Mouse (Mus musculus): Measurements from ENCODE around the gene Eefsec.

Eefsec gene

GRCm38 (mm10) chr6:88431202-88431601, 15.1 kb downstream of the Eefsec start:
- intact Hi-C loops (cut with DNase I), result loop anchor here (5.0 kb wide), 2 partner anchors 244 to 319 kb away; no protein-coding TSS in a partner anchor

DNA sequence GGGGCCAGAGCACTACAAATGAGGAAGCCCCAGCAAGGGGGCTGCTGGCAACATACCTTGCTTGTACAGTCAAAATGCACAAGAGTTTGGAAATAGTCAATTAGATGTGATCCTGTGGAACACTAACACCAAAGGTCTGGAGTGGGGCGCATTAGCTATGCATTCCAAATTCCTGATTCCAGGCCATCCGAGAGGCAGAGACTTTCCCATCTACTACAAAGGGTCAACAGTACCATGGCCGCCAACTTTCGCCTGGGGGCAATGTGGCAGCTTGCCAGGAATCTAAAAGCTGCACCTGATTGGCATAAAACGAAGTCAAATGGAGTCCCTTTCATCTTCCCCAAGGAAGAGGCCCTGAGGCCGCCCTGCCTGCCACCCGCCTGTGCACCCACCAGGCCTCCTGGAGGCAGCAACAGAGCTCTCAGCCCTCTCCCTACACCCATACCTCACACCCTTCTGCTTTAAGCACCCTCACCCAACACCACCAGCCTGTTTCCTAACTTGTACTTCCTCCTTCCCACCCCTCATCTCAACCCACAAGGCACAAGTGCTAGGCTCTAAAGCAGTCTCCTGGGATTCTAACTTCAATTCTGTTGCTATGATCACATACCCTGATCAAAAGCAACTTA, 30.1 kb downstream of the Eefsec start:
- intact Hi-C loops (cut with DNase I), result no loop called here

GRCm38 (mm10) chr6:88412604-88413003, 33.7 kb downstream of the Eefsec start:
- intact Hi-C loops (cut with DNase I), result no loop called here

DNA sequence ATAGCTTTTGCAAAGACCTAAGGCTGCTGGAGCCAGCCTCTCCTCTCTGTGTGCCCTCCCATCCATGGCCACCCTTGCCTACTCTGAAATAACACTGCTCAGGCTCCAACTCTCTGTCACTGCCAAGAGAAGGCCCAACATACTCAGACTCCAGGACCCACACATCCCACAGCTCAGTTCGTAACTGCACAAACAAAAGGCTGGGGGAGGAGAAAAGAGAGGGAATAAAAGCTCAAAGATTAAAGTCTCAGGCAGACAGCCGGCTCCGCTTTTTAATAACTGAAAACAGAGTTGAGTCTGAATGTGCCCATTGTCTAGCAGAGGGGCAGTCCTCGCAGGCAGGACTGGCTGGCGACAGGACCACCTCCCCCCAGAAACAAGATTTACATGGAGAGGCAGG, 36.8 kb downstream of the Eefsec start:
- intact Hi-C loops (cut with DNase I), result no loop called here

- intact Hi-C loops (cut with DNase I), result no loop called here
These were observed 45.9 kb downstream of the Eefsec start for GRCm38 (mm10) chr6:88400451-88400850.

GRCm38 (mm10) chr6:88397985-88398384, 48.4 kb downstream of the Eefsec start:
- intact Hi-C loops (cut with DNase I), result no loop called here

DNA sequence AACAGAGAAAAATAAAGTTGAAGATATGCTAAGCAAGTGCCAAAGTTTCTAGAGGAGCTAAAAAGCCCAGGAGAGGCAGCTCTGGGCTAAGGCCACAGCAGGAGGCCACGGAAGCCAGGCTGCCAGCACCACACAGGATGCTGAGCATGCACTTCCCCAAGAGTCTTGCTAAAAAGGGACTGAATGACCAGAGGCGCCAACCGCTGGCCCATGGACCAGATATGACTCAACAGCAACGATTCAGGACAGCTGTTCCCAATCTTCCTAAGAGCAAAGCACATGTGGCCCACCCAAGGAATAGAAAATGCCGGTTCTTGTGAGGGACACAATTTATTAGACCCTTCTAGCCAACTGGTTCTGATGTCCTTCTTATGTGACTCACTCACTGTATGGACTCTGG, 57.4 kb downstream of the Eefsec start:
- intact Hi-C loops (cut with DNase I), result no loop called here

- intact Hi-C loops (cut with DNase I), result no loop called here
These were observed 58.3 kb downstream of the Eefsec start for GRCm38 (mm10) chr6:88387836-88388724.

DNA sequence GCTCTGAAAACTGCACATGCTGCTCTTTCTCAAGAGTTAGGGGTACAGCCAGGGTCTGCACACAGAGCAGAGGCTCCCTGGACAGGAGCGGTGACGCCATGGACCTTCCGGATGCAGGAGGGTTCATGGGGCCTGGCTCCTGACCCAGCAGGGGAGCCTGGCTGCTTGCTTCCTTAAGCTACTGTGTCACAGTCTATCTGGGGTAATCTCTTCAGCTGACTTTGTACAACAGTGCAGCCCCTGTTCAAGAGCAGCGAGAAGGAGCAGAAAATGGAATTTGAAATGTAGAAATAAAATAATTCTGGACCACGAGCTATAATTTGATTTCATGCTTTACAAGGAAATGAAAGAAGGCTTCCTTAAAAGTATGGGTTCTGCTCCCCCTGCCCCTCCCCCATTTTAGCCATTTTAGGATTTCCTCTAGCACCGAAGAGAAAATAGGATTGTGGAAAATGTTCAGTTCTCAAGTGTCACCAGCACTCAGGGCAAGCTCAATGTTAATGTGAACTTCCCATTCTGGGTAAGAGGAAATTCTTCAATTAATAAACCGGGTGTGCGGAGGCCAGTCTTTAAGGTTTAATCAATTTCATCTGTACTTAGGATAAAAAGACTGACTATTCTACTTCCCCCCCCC, 61.8 kb downstream of the Eefsec start:
- intact Hi-C loops (cut with DNase I), result no loop called here

DNA sequence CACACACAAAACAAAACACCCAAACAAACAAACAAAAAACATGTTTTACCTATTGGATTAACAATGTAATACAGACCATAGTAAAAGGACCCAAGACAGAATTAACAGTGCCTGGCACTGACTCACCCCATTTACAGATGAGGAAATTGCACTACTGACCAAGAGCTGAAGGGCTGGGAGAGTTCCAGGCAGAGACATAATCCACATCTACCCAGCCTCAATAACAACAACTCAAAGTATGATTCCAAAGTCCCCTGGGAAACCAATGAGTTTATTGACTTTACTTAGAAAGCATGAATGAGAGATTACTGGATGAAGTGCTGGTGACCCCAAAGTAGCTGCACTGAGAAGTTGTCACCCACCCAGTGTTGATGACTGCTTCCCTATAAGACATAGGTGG, 62.6 kb downstream of the Eefsec start:
- intact Hi-C loops (cut with DNase I), result no loop called here

DNA sequence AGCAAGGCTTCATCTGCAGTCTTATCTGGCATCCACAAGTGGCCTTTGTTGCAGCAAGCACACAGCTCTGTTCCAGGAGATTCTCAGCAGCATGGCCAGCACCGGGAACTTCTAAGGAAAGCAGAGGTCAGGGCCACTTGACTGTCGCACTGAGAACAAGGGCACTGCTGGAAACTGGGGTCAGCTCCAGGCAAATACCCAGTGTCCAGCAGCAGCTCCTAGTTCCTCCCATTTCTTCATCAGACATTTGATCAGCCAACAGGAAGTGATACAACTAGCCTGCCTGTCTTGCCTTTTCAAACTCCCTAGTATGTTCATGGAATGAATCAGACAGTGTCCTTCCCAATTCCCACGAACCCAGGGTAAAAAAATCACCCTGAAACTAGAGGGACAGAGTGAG, 66.6 kb downstream of the Eefsec start:
- intact Hi-C loops (cut with DNase I), result no loop called here

DNA sequence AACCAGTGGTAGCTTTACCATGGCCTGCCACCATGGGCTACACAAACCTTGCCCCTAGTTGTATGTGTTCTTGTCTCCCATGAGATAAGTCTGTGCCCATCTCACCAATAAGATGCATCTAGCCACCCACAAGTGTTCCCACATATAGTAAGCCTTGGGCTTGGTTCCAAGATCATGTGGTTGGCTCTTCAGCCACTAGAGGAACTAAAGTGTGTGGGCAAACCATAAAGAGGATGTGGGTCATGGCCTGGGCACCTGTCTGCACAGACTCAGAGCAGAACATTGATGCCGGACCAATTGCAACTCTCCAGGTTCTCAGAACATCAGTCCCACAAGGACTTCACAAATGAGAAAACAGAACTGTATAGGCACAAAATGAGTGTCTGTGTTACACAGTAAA, 67.5 kb downstream of the Eefsec start:
- intact Hi-C loops (cut with DNase I), result no loop called here

- intact Hi-C loops (cut with DNase I), result no loop called here
These were observed 72.1 kb downstream of the Eefsec start for GRCm38 (mm10) chr6:88374247-88374646.

DNA sequence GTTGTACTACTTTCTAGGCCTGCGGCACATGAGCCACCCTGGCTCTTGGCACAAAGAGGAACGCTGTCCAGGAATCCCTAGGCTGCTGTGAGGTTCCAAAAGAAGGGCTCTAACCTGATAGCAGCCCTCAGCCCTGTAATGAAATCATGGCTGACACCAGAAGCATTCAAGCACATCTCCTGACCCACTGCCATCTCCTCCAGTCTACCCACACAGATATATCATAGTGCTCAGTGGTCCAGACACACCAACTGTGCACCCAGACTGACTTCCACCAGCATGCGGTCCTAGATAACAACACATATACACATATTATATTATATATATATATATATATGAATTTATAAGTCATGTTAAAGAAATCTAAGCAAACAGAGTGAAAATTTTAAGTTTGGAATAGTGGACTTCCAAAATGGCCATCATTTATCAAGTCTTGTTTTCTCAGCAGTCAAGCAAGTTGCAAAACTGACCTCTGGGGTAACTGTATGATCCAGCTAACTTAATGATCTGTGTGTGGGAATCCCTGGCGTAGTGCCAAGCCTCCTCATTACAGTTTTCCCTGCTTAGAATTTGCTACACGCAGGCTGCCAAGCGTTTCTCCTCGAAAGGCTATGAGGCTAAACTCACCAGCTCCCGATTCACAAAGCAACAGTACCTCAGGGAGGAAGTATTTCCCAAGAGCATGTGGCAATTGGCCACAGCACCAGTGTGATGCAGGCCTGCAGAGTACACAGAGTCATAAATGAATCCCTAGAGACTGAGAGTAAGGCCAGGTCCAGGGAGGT, 76.3 kb downstream of the Eefsec start:
- intact Hi-C loops (cut with DNase I), result no loop called here

GRCm38 (mm10) chr6:88363475-88364012, 82.8 kb downstream of the Eefsec start:
- intact Hi-C loops (cut with DNase I), result no loop called here

DNA sequence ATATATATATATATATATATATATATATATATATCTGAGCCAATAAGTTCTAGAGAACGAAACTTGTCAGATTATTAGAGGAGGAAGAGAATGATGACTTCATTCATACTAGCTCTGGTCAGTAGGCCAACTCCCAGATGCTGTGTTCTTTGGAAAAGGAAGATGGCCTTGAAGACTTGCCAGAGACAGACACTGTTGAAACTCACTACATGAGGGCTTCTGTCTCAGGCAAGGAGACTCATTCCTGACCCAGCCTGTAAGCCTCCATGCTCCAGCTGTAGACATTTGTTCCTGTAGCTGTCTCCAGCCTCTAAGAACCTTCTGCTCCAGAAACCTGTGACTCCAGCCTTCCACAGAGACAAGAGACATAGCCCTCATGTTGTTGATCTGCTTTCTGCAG, 85.2 kb downstream of the Eefsec start:
- intact Hi-C loops (cut with DNase I), result no loop called here

- intact Hi-C loops (cut with DNase I), result no loop called here
These were observed 88.1 kb downstream of the Eefsec start for GRCm38 (mm10) chr6:88358210-88358609.

- intact Hi-C loops (cut with DNase I), result no loop called here
These were observed 90.5 kb downstream of the Eefsec start for GRCm38 (mm10) chr6:88355866-88356265.

- intact Hi-C loops (cut with DNase I), result no loop called here
These were observed 93.8 kb downstream of the Eefsec start for GRCm38 (mm10) chr6:88352541-88352940.

- intact Hi-C loops (cut with DNase I), result no loop called here
These were observed 99.6 kb downstream of the Eefsec start for GRCm38 (mm10) chr6:88346776-88347175.

DNA sequence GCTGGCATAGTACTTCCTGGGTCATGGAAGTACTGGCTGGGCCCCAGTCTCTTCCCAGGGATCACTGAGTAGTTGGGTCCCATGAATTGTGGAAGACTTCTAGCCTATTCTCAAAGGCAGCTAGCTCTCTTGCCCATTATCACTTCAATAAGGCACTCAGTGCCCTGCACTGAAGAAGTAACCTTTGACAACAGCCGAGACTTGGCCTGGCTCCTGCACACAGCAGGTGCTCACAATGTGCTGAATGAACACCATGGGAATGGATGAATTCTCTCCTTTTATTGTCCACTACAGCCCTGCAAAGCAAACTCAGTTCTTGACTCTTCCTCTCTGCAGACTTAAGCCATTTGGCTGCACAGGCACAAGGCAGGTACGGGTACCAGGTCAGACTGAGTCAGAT, 101.0 kb downstream of the Eefsec start:
- intact Hi-C loops (cut with DNase I), result no loop called here
